Mouse (Mus musculus) spleen, embryonic (tissue): Measurements from ENCODE around the gene Kcnk13.

Experiments
- CTCF ChIA-PET: fragments of 350-600 bp; sonication (Branson Sonifier 250); formaldehyde crosslinking; loops from one replicate; lab custom pipeline; 2022; lab: Charles Lee

Kcnk13 gene

GRCm38 (mm10) chr12:99964301-99965202, at the start of gene Kcnk13:
Gene Kcnk13, plus strand, starts transcription at chr12:99964499.
- CTCF ChIA-PET, result interaction anchor here (0.5 to 1.0 kb wide), 3 partner anchors 21 to 559 kb away, joined by 3 read pairs; no protein-coding TSS in a partner anchor

- CTCF ChIA-PET, result no interaction called here
Measured at GRCm38 (mm10) chr12:99917800-99918427, 46.4 kb upstream of the Kcnk13 start.

GRCm38 (mm10) chr12:99919636-99920035, 44.7 kb upstream of the Kcnk13 start:
- CTCF ChIA-PET, result interaction anchor here (0.6 kb wide), 1 partner anchor 54 kb away, joined by 4 read pairs; no protein-coding TSS in a partner anchor

- CTCF ChIA-PET, result interaction anchor here (0.6 kb wide), 1 partner anchor 917 kb away, joined by 3 read pairs; no protein-coding TSS in a partner anchor
Measured at GRCm38 (mm10) chr12:99921045-99921444, 43.3 kb upstream of the Kcnk13 start.

GRCm38 (mm10) chr12:99923131-99923606, 41.1 kb upstream of the Kcnk13 start:
- CTCF ChIA-PET, result no interaction called here

GRCm38 (mm10) chr12:99923703-99924102, 40.6 kb upstream of the Kcnk13 start:
- CTCF ChIA-PET, result no interaction called here

GRCm38 (mm10) chr12:99928311-99928710, 36.0 kb upstream of the Kcnk13 start:
- CTCF ChIA-PET, result interaction anchor here (0.6 kb wide), 1 partner anchor 441 kb away, joined by 7 read pairs; no protein-coding TSS in a partner anchor

GRCm38 (mm10) chr12:99929160-99929559, 35.1 kb upstream of the Kcnk13 start:
- CTCF ChIA-PET, result no interaction called here

GRCm38 (mm10) chr12:99932245-99932644, 32.1 kb upstream of the Kcnk13 start:
- CTCF ChIA-PET, result no interaction called here

- CTCF ChIA-PET, result interaction anchor here (0.6 to 0.7 kb wide), 3 partner anchors 25 to 853 kb away, joined by 3 to 6 read pairs (median 4); no protein-coding TSS in a partner anchor
Measured at GRCm38 (mm10) chr12:99933630-99934029, 30.7 kb upstream of the Kcnk13 start.

GRCm38 (mm10) chr12:99935403-99935802, 28.9 kb upstream of the Kcnk13 start:
- CTCF ChIA-PET, result interaction anchor here (0.6 kb wide), 1 partner anchor 812 kb away, joined by 7 read pairs; no protein-coding TSS in a partner anchor

GRCm38 (mm10) chr12:99938476-99938875, 25.8 kb upstream of the Kcnk13 start:
- CTCF ChIA-PET, result no interaction called here

GRCm38 (mm10) chr12:99939179-99939578, 25.1 kb upstream of the Kcnk13 start:
- CTCF ChIA-PET, result interaction anchor here (0.6 kb wide), 1 partner anchor 458 kb away, joined by 8 read pairs; no protein-coding TSS in a partner anchor

- CTCF ChIA-PET, result no interaction called here
Measured at GRCm38 (mm10) chr12:99940704-99941103, 23.6 kb upstream of the Kcnk13 start.

- CTCF ChIA-PET, result no interaction called here
Measured at GRCm38 (mm10) chr12:99942441-99942840, 21.9 kb upstream of the Kcnk13 start.

GRCm38 (mm10) chr12:99952928-99953327, 11.4 kb upstream of the Kcnk13 start:
- CTCF ChIA-PET, result no interaction called here

- CTCF ChIA-PET, result interaction anchor here (0.6 kb wide), 1 partner anchor 996 kb away, joined by 3 read pairs; no protein-coding TSS in a partner anchor
Measured at GRCm38 (mm10) chr12:99956411-99956810, 7.9 kb upstream of the Kcnk13 start.

GRCm38 (mm10) chr12:99958068-99959060, 5.9 kb upstream of the Kcnk13 start:
- CTCF ChIA-PET, result interaction anchor here (0.6 kb wide), 1 partner anchor 82 kb away, joined by 3 read pairs; no protein-coding TSS in a partner anchor

- CTCF ChIA-PET, result no interaction called here
Measured at GRCm38 (mm10) chr12:99959291-99959690, 5.0 kb upstream of the Kcnk13 start.

- CTCF ChIA-PET, result no interaction called here
Measured at GRCm38 (mm10) chr12:99959930-99960329, 4.4 kb upstream of the Kcnk13 start.
